Mouse (Mus musculus) T-helper 17 cell (primary cell): ENCODE data around the gene Zp2.

Experiments
- in situ Hi-C, 2 experiments: fragments of 300-600 bp; cut with MboI, MseI; formaldehyde crosslinking; loops; 1 replicate in 1 of 2; 2 replicates in 1 of 2; pipeline ENCODE4 v1.15.1; 2025; ENCODE audit warnings: high pct_unique_total_duplicates in 2 of 2

Gene Zp2

GRCm38 (mm10) chr7:120145191-120145590, at the start of gene Zp2:
Zp2 (minus strand) TSS chr7:120145291.
- in situ Hi-C loops, result no loop called here

GRCm38 (mm10) chr7:120192816-120193215, 47.7 kb upstream of the Zp2 start:
- in situ Hi-C loops, result no loop called here

DNA sequence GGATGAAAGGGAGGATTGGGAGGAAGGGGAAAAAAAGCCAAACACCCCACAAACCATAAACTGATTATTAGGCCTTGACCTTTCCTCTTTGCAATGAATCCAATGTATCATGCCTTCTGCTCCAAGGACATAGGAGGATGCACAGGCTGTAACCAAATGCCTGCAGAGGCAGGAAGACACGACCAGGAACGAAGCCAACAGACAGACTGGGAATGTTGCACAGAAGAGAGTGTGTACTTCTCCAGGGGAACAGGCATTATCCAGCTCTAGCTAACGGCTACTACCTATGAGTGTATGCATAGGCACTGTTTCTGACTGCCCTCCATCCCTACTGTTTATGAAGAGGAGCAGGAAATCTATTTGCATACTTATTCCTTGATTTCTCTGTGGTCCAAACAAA, 47.1 kb upstream of the Zp2 start:
- in situ Hi-C loops, result no loop called here

DNA sequence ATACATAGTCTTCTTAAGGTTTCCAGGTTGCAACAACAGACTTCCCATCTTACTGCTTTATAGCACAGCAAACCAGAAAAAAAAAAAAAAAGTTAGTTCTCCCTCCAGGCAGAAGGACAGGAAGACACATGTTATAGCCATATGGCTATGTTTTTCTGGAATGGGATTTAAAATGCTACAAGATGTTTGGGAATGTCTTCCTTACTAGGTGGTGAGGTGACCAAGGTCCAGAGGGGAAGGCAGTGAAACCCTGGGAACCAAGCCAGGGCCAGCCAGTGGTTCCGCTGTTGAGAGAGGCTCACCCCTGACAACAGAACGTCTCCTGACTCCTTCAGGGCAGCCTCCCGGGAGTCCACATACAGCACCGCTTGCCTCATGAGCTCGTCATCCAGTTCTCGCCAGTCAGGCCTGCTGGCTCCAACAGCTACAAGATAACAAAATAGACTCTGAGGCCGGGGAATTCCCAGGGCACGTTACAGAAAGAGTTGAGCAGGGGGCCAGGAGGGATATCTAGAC, 45.1 kb upstream of the Zp2 start:
- in situ Hi-C loops, result no loop called here

DNA sequence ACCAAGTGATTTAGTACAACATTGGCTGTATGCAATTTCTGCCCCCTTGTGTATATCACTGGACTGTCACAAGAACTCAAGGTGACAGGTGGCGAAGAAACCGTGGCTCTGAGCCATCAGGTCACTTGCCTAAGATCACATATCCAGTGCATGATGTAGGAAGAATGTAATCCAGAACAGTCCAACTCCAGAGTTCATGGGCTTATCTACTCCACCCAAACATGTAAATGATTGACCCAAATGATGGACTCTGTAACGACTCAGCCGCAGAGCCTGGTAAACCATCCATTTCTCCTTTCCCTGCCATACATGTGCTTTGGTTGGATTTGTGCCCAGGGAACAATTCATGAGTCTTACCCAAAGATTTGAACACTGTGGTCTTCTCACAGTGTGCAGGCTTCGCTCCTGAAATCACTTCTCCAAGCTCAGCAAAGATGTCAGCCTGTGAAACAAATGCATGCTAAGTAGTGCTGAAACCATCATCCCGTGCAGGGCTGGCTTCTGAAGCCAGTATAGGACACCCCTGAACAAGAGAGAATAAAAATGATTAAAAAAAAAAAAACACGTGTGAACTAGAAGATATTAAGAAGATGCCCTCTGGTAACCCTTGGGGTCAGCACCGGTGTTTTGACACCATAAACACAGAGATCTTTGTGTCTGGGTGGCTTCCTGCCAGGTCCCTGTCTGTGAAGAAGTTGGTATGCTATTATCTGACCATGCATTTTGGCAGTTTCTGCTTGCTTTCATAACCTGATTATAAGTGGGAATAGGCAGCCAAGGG, 44.5 kb upstream of the Zp2 start:
- in situ Hi-C loops, result no loop called here

- in situ Hi-C loops, result no loop called here
Observed at GRCm38 (mm10) chr7:120188946-120189345, 43.9 kb upstream of the Zp2 start.

GRCm38 (mm10) chr7:120182891-120183290, 37.8 kb upstream of the Zp2 start:
- in situ Hi-C loops, result no loop called here

- in situ Hi-C loops, result no loop called here
Observed at GRCm38 (mm10) chr7:120181401-120182230, 36.5 kb upstream of the Zp2 start.

DNA sequence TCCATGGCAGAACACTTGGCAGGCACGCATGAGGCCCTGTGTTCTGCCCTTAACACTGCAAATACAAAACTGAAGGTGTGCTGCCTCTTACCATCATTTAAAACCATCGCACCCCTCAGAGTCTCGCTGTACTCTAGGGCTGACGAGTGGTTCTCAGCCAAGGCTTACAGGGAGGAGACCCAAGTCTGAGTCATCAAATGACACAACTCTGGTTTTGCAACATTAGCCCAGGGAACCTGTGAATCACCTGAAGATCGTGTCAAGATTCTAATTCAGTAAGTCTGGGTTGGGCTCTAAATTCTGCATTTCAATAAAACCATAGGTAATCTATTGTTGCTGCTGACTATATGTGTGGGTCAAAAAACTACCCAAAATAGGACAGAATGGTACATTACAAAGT, 35.5 kb upstream of the Zp2 start:
- in situ Hi-C loops, result no loop called here

DNA sequence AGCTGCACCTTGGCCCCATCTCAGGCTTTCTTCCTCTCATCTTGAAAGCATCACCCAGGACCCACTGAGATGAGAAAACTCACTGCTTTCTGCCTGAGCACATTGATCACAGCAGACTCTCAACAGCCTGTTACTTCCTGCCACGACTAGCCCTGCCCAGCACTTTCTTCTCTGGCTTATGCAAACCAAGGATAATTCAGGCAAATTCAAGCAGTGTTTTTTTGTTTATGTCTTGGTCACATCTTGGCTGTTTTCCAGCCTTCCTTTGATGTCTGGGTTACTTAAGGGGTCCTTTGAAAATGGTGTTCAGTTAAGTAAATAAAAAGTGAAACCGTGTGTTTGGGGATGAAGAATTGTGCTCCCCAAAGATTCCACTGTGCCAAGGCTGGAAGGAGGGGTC, 33.8 kb upstream of the Zp2 start:
- in situ Hi-C loops, result no loop called here

GRCm38 (mm10) chr7:120177611-120178010, 32.5 kb upstream of the Zp2 start:
- in situ Hi-C loops, result no loop called here

GRCm38 (mm10) chr7:120174723-120175504, 29.8 kb upstream of the Zp2 start:
- in situ Hi-C loops, result no loop called here

GRCm38 (mm10) chr7:120173603-120174244, 28.6 kb upstream of the Zp2 start, which contains the start of gene Anks4b:
Anks4b (plus strand) TSS chr7:120173858.
- in situ Hi-C loops, result no loop called here

DNA sequence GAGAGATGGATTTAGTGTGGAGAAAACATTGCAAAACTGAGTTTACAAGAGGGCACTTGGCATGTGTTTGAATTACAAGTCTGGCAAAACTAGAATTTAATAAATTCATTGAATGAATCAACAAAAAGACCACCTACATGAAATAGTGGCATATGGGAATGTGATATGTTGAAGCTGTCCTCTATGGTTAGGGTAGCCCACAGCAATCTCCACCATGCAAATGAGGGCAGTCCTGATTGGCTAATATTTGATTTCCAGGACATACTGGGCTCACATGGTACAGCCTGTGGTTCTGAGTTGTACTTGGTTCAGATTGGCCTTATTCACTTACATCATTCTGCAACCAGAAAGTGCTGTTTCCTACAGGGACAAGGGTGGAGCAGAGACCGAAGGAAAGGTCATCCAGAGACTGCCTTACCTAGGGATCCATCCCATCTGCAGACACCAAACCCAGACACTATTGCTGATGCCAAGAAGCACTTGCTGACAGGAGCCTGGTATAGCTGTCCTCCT, 27.2 kb upstream of the Zp2 start:
- in situ Hi-C loops, result no loop called here

DNA sequence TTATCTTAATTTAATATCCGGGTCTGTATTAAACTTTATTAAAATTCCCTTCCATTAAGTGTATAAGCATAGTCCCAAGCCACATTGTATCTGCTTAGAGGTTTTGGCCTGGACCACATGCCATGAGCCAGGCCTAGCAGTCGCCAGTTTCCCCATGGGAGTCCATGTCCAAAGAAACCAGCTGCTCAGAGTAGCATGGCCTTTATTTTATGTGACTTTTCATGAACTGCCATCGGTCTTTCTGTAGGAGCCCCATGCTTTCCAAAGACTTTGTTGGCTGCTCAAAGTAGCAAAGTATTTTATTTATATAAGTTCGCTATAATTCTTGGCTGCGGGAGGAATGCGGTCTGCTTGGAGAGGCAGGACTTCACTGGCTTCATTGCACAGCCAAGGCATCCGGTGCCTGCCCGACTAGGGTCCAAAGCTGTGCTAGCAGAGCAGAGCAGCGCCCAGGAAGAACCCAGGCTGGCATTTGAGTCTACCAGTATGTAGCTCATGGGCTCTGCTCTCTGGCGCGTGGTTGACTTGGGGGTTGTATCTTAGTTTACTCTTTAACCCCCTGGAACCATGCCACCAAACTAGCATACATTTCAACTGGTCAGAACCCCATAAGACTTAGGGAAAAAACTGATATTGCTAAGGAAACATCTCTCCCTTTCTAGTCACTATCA, 18.6 kb upstream of the Zp2 start:
- in situ Hi-C loops, result no loop called here

DNA sequence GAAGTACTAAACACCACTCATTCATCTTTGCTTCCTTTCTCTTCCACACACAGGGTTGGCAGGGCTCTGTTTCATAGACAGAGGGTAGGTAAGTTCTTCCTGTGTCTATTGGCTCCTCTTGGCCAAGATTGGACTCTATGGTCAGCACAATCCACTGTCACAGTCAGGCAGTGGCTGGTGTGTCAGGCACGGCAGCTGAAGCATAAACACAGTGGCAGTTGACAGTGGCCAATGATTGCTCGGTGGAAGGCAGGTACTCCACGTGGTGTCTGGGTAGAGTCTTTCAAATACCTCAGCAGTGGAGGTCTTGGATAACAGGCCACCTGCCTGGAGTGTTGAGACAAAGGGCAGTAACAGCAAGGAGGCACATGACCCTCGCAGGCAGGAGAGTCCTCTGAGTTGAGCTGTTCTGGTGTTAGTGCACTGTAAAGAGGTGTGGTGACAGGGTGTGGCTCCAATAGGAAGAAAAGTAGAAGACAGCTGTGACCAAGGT, 13.1 kb upstream of the Zp2 start:
- in situ Hi-C loops, result loop anchor here in 1 of 2 experiments (10.0 kb wide), 1 partner anchor 977 kb away; no protein-coding TSS in a partner anchor

DNA sequence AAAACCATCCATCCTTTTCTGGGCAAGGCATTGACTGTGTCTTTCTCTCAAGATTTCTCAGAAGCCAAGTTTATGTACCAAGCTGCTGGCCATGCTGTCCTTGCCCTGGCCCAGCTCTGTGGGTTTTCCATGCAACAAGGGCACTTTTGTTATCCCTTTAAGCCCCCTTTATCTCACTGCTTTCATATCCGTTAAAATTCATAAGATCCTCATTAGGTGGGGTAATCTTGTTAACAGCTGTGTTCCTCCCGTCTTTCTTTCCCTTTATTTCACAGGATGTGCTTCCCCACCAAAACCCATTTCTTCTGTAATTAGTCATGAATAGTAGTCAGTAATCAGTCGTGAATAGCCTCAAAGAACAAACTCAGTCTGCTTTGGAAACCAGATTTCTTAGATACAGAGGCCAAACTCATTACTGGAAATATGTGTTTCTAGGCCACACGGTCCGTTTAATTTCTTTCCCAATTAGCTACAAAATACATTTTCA, 12.5 kb upstream of the Zp2 start:
- in situ Hi-C loops, result loop anchor here in 1 of 2 experiments (10.0 kb wide), 1 partner anchor 977 kb away; no protein-coding TSS in a partner anchor

GRCm38 (mm10) chr7:120156841-120157409, 11.8 kb upstream of the Zp2 start:
- in situ Hi-C loops, result loop anchor here in 1 of 2 experiments (10.0 kb wide), 1 partner anchor 978 kb away; no protein-coding TSS in a partner anchor

DNA sequence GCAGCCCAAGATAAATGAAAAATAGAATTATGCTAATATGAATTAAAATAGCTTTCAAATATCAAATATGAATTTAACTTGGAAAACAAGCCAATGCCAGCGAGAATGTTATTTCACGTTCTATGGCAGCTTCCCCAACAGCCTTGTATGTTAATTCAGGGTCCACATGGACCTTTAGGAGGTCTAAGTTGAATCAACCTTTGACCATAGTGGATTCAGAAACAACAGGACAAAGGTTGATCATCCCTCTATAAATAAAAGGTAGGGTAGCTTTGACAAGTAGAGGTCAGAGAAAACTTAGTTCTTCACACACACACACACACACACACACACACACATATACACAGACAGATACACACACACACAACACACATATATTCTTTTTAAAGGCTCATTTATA, 5.8 kb upstream of the Zp2 start:
- in situ Hi-C loops, result loop anchor here in 1 of 2 experiments (10.0 kb wide), 1 partner anchor 984 kb away; no protein-coding TSS in a partner anchor
